Mouse (Mus musculus) forebrain, embryonic 12.5 days (tissue): ENCODE measurements around the gene Cenpn. TPM values are rescaled to one million over a fixed set of nuclear protein-coding genes. Genes with fewer than 3 reads are reported as not detected.

Source experiments
- ATAC-seq: fragments of 200-750 bp; cut with Nextera tagmentation; 2 replicates; pipeline ENCODE4 v1.8.0; 2017; ENCODE audit warnings: moderate TSS enrichment; ENCODE audit not compliant: low FRiP score
- H3K27ac ChIP-seq: fragments of 300-500 bp; sonication (generic); 2 replicates; pipeline ENCODE4 v1.5.1; 2016; ENCODE audit warnings: mild to moderate bottlenecking
- H3K27me3 ChIP-seq: fragments of 300-500 bp; sonication (generic); 2 replicates; pipeline ENCODE4 v1.6.1; 2016; ENCODE audit warnings: mild to moderate bottlenecking
- H3K36me3 ChIP-seq: fragments of 300-500 bp; sonication (generic); replicated peaks from 2 replicates; pipeline ENCODE4 v1.6.1; 2016; ENCODE audit warnings: mild to moderate bottlenecking
- H3K4me1 ChIP-seq: fragments of 300-500 bp; sonication (generic); 2 replicates; pipeline ENCODE4 v1.6.1; 2016
- H3K4me2 ChIP-seq: fragments of 300-500 bp; sonication (generic); 2 replicates; pipeline ENCODE4 v1.6.1; 2016; ENCODE audit warnings: mild to moderate bottlenecking, moderate library complexity
- H3K4me3 ChIP-seq: fragments of 300-500 bp; sonication (generic); replicated peaks from 2 replicates; pipeline ENCODE4 v1.5.1; 2016; ENCODE audit warnings: mild to moderate bottlenecking
- H3K9ac ChIP-seq: fragments of 300-500 bp; sonication (generic); 2 replicates; pipeline ENCODE4 v1.6.1; 2016; ENCODE audit warnings: mild to moderate bottlenecking
- H3K9me3 ChIP-seq: fragments of 300-500 bp; sonication (generic); 2 replicates; pipeline ENCODE4 v1.6.1; 2016
- WGBS: fragments of 180-500 bp; shearing (Covaris S2); methylation state at CpG from one replicate; pipeline ENCODE4 v1.1.7; 2016; 5-methylcytosine and 5-hydroxymethylcytosine counted together
- polyA plus RNA-seq: library from polyadenylated mRNA; unstranded; fragments of >200 nt; fragmentation: Nextera tagmentation; extraction: Ambion mirVana; gene quantifications from 2 replicates; pipeline ENCODE4 v1.2.1, GENCODE M21; 2016

The Cenpn gene
- polyA plus RNA-seq, 1 experiment from 2014 or later = 45.8 TPM

- H3K36me3 ChIP-seq = no peaks in the 10 kb centered on the region
- no peaks in the 10 kb centered on the region; the same call in 1 of the 2 replicates for H3K27me3 ChIP-seq
- WGBS = 61% methylated on average over 5 of the region's 5 CpGs
- H3K27ac ChIP-seq = no peak overlapping the region
- no peak overlapping the region for H3K4me3 ChIP-seq
- no peak for ATAC-seq
- H3K4me1 ChIP-seq = peaks cover 18% of the 10 kb centered on the region
- no peak overlapping the region for H3K4me2 ChIP-seq
- no peaks in the 10 kb centered on the region for H3K9me3 ChIP-seq
- H3K9ac ChIP-seq = no peak overlapping the region
Observed at GRCm38 (mm10) chr8:116975606-116976005, 54.1 kb downstream of the Cenpn start.

GRCm38 (mm10) chr8:116978052-116978451 lies 56.5 kb downstream of the Cenpn start:
- peak overlapping the region; percentile 26; the same call in 1 of the 2 replicates for H3K27ac ChIP-seq
- H3K36me3 ChIP-seq = no peaks in the 10 kb centered on the region

GRCm38 (mm10) chr8:116978631-116979256 lies 57.2 kb downstream of the Cenpn start, which contains the start of gene 1700030J22Rik:
Gene 1700030J22Rik, minus strand, starts transcription at chr8:116978959.
- Histone ChIP-seq H3K36me3 (peaks cover 6% of the 10 kb centered on the region), H3K4me1 (peaks cover 18% of the 10 kb centered on the region)
- under 1% methylated on average over 46 of the region's 46 CpGs for WGBS

More at GRCm38 (mm10) chr8:116978052-116978451, 56.5 kb downstream of the Cenpn start:
- H3K27me3 ChIP-seq = no peaks in the 10 kb centered on the region; the same call in 1 of the 2 replicates
- no peak for ATAC-seq
- 31% methylated on average over 8 of the region's 8 CpGs for WGBS
- peak overlapping the region; percentile 72 for H3K4me2 ChIP-seq
- H3K4me3 ChIP-seq = peak overlapping the region; percentile 64
- peaks cover 18% of the 10 kb centered on the region for H3K4me1 ChIP-seq
- no peaks in the 10 kb centered on the region for H3K9me3 ChIP-seq
- H3K9ac ChIP-seq = peak overlapping the region; percentile 46; the same call in 1 of the 2 replicates

GRCm38 (mm10) chr8:116980117-116980516 lies 58.6 kb downstream of the Cenpn start:
- ATAC-seq = no peak
- no peak overlapping the region for H3K9ac ChIP-seq
- no peak overlapping the region for H3K27ac ChIP-seq
- H3K27me3 ChIP-seq = no peaks in the 10 kb centered on the region
- no peaks in the 10 kb centered on the region for H3K9me3 ChIP-seq
- peak overlapping the region; percentile 15; the same call in 1 of the 2 replicates for H3K4me2 ChIP-seq
- peaks cover 9% of the 10 kb centered on the region for H3K36me3 ChIP-seq
- H3K4me1 ChIP-seq = peaks cover 16% of the 10 kb centered on the region
- WGBS = 13% methylated on average over 4 of the region's 4 CpGs
- H3K4me3 ChIP-seq = no peak overlapping the region

More at GRCm38 (mm10) chr8:116978631-116979256, 57.2 kb downstream of the Cenpn start, which contains the start of gene 1700030J22Rik:
- peak within 1 kb of the TSS; percentile 64 for H3K4me3 ChIP-seq
- H3K9me3 ChIP-seq = no peaks in the 10 kb centered on the region
- H3K4me2 ChIP-seq = peak within 1 kb of the TSS; percentile 72
- H3K27me3 ChIP-seq = no peaks in the 10 kb centered on the region; the same call in 1 of the 2 replicates
- H3K9ac ChIP-seq = peak within 1 kb of the TSS; percentile 46; the same call in 1 of the 2 replicates
- peak within 1 kb of the TSS; percentile 48 for H3K27ac ChIP-seq
- peak; percentile 99 for ATAC-seq

GRCm38 (mm10) chr8:116989842-116990241 lies 68.3 kb downstream of the Cenpn start:
- WGBS = 96% methylated on average over 3 of the region's 3 CpGs
- peaks cover 11% of the 10 kb centered on the region for H3K36me3 ChIP-seq
- ATAC-seq = no peak
- no peak overlapping the region for H3K9ac ChIP-seq
- peaks cover 18% of the 10 kb centered on the region for H3K4me1 ChIP-seq
- no peak overlapping the region for H3K27ac ChIP-seq
- H3K27me3 ChIP-seq = no peaks in the 10 kb centered on the region
- no peak overlapping the region for H3K4me2 ChIP-seq
- no peaks in the 10 kb centered on the region for H3K9me3 ChIP-seq
- H3K4me3 ChIP-seq = no peak overlapping the region

Other genes starting within 250 kb of the Cenpn start
- gene Cdyl2, start 188.7 kb upstream of the Cenpn start, polyA plus RNA-seq = 7.7 and 10.3 TPM in 2 replicates
- gene Cmc2, start 275 bp upstream of the Cenpn start, polyA plus RNA-seq = 73.6 and 78.2 TPM in 2 replicates
- 17.9 and 18.5 TPM in 2 replicates for gene Atmin, start 21.7 kb downstream of the Cenpn start, polyA plus RNA-seq
- gene 1700030J22Rik, start 57.2 kb downstream of the Cenpn start, polyA plus RNA-seq = 4.5 and 5.4 TPM in 2 replicates
- gene Gcsh, start 71.8 kb downstream of the Cenpn start, polyA plus RNA-seq = 113 and 127 TPM in 2 replicates
- gene Pkd1l2, start 160.7 kb downstream of the Cenpn start, polyA plus RNA-seq = not detected in 2 replicates
- 0.17 and 0.24 TPM in 2 replicates for gene Bco1, start 174.1 kb downstream of the Cenpn start, polyA plus RNA-seq
- gene Gan, start 236.4 kb downstream of the Cenpn start, polyA plus RNA-seq = 2.9 and 3.4 TPM in 2 replicates